Mouse (Mus musculus): Measurements from ENCODE around the gene Nfatc4.

DNA sequence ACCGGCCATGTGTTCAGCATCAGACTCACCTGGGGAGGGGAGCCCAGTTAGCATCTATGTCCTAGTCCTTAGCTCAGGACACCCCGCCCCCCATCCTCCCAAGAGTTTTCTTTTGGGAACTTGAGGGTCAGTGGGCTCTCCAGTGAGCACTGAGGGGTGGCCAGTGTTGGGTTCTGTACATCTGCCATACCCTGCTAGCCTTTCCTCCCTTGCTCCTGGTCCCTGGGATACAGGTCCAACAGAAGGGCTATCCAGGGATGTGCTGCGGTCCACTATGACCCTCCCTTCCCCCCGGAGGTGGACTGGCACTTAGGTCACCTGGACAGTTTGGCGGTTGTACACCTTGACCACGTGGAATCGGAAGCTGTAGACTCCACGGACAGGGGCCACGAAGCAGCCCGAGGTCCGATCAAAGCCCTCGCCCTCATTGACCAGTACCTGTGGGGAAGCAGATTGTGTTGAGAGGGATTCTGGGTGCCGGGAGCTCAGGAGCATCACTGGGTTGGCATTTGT, 60.3 kb downstream of the Nfatc4 start:
- TF ChIP-seq POLR2A (IDR thresholded peaks at IDR 0.05; ENCODE audit: low read depth, low read length) (no peak), CTCF (IDR thresholded peaks at IDR 0.05; ENCODE audit: extremely low read depth, insufficient read length, insufficient replicate concordance, low read depth, low read length) (no peak)
